Mouse (Mus musculus) left cerebral cortex, adult 2 months (tissue): ENCODE measurements at regions not wholly inside any gene's neighbourhood (a gene's known extent, or its start where the extent isn't known, plus 50 kb on each side); places are given as distances from the start of the nearest gene placed in this dataset.

ENCODE experiments used
- DNase-seq, 2 experiments: peaks; one replicate each; pipeline ENCODE4 v3.0.0; 2021 to 2022; ENCODE audit warnings: low spot score in 2 of 2, mixed read lengths in 1 of 2; ENCODE audit errors: extremely low spot score in 1 of 2
- H3K27ac ChIP-seq: fragments of 200-600 bp; 2 replicates; pipeline ENCODE4 v1.8.1; 2022
- H3K4me3 ChIP-seq: fragments of 200-600 bp; 2 replicates; pipeline ENCODE4 v1.8.1; 2022
- CTCF ChIP-seq: fragments of 200-600 bp; IDR thresholded peaks from 2 replicates; pipeline ENCODE4 v1.8.1; 2022; ENCODE audit warnings: antibody characterized with exemption, mild to moderate bottlenecking, moderate library complexity
- intact Hi-C: fragments of 180-260 bp; cut with DNase I; formaldehyde crosslinking; loops from one replicate; pipeline ENCODE4 v1.15.1; 2025

- no peak for DNase-seq
- TF ChIP-seq CTCF = no peak
- intact Hi-C loops = loop anchor here (2.0 to 5.0 kb wide), 2 partner anchors 723 to 1969 kb away; no protein-coding TSS in a partner anchor
- no peak overlapping the region for H3K27ac ChIP-seq
- no peak overlapping the region for H3K4me3 ChIP-seq
Observed at GRCm38 (mm10) chr9:12879753-12880490, 365.7 kb downstream of the Jrkl start.

- intact Hi-C loops = loop anchor here (5.0 kb wide), 1 partner anchor 719 kb away; no protein-coding TSS in a partner anchor
- peak; percentile 71 for TF ChIP-seq CTCF
- no peak for DNase-seq
Observed at GRCm38 (mm10) chr9:12876496-12876895, 369.1 kb downstream of the Jrkl start.

GRCm38 (mm10) chr9:12870941-12871340, 374.7 kb downstream of the Jrkl start:
- intact Hi-C loops = no loop called here
- no peak for DNase-seq
- Histone ChIP-seq H3K27ac (no peak overlapping the region), H3K4me3 (no peak overlapping the region)
- TF ChIP-seq CTCF = no peak

More at GRCm38 (mm10) chr9:12876496-12876895, 369.1 kb downstream of the Jrkl start:
- H3K27ac ChIP-seq = no peak overlapping the region
- no peak overlapping the region for H3K4me3 ChIP-seq
